Mouse (Mus musculus) liver, embryonic 16.5 days (tissue): ENCODE measurements around the gene Brsk1. TPM values are rescaled to one million over a fixed set of nuclear protein-coding genes. Genes with fewer than 3 reads are reported as not detected.
A peak's percentile ranks its signal among the peaks of the same experiment; 100 is the strongest.

Experiments used
- ATAC-seq: fragments of 200-750 bp; cut with Nextera tagmentation; 2 replicates; pipeline ENCODE4 v1.8.0; 2017; ENCODE audit warnings: low read depth, mild to moderate bottlenecking, moderate number of reproducible peaks, moderate library complexity
- H3K27ac ChIP-seq: fragments of 300-500 bp; sonication (generic); 2 replicates; pipeline ENCODE4 v1.5.1; 2014; ENCODE audit warnings: mild to moderate bottlenecking, low read length
- H3K27me3 ChIP-seq: fragments of 300-500 bp; sonication (generic); 2 replicates; pipeline ENCODE4 v1.6.1; 2014; ENCODE audit warnings: low read depth, low read length, mixed read lengths; ENCODE audit not compliant: control insufficient read depth, insufficient read depth
- H3K36me3 ChIP-seq: fragments of 300-500 bp; sonication (generic); 2 replicates; pipeline ENCODE4 v1.6.1; 2014; ENCODE audit warnings: mild to moderate bottlenecking; ENCODE audit not compliant: control insufficient read depth, insufficient read depth
- H3K4me1 ChIP-seq: fragments of 300-500 bp; sonication (generic); 2 replicates; pipeline ENCODE4 v1.6.1; 2014; ENCODE audit warnings: low read depth, low read length, mixed read lengths; ENCODE audit not compliant: control insufficient read depth
- H3K4me2 ChIP-seq: fragments of 300-500 bp; sonication (generic); 2 replicates; pipeline ENCODE4 v1.6.1; 2014; ENCODE audit warnings: low read depth, low read length, mixed read lengths
- H3K4me3 ChIP-seq: fragments of 300-500 bp; sonication (generic); 2 replicates; pipeline ENCODE4 v1.5.1; 2014; ENCODE audit warnings: low read depth, mild to moderate bottlenecking, low read length
- H3K9ac ChIP-seq: fragments of 300-500 bp; sonication (generic); 2 replicates; pipeline ENCODE4 v1.6.1; 2014; ENCODE audit warnings: low read depth, low read length
- H3K9me3 ChIP-seq: fragments of 300-500 bp; sonication (generic); replicated peaks from 2 replicates; pipeline ENCODE4 v1.6.1; 2016; ENCODE audit warnings: low read length; ENCODE audit not compliant: control insufficient read depth
- WGBS: fragments of 180-500 bp; shearing (Covaris S2); extraction: QIAGEN DNeasy Blood & Tissue Kit; methylation state at CpG from one replicate; pipeline ENCODE4 v1.1.7; 2014; ENCODE audit not compliant: insufficient replicate concordance; 5-methylcytosine and 5-hydroxymethylcytosine counted together
- polyA plus RNA-seq: library from polyadenylated mRNA; unstranded; fragments of >200 nt; fragmentation: Nextera tagmentation; extraction: Ambion mirVana; gene quantifications from 2 replicates; pipeline ENCODE4 v1.2.1, GENCODE M21; 2015

Gene Brsk1
- polyA plus RNA-seq, 1 experiment from 2014 or later: 0.14 TPM

DNA sequence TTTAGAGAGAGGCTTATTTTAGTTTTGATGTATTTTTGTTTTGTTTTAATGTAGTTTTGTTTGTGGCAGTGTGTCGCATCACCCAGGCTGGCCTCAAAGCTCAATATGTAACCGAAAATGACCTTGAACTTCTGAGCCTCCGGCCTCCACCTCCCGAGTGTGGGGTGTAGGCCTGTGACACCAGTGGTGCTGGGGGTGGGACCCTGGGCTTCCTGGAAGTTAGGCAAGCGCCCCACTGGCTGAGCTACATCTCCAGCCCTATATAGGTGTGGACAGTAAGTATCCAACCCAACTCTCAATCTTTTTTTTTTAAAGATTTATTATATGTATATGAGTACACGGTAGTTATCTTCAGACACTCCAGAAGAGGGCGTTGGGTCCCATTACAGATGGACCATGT lies 12.8 kb downstream of the Brsk1 start:
- WGBS: 70% methylated on average over 7 of the region's 7 CpGs
- Histone ChIP-seq H3K4me3 (no peak overlapping the region), H3K9ac (no peak overlapping the region), H3K27ac (no peak overlapping the region), H3K36me3 (no peaks in the 10 kb centered on the region), H3K4me2 (no peak overlapping the region), H3K27me3 (no peaks in the 10 kb centered on the region; the same call in 1 of the 2 replicates), H3K4me1 (no peaks in the 10 kb centered on the region; the same call in 1 of the 2 replicates), H3K9me3 (no peaks in the 10 kb centered on the region)
- no peak for ATAC-seq

DNA sequence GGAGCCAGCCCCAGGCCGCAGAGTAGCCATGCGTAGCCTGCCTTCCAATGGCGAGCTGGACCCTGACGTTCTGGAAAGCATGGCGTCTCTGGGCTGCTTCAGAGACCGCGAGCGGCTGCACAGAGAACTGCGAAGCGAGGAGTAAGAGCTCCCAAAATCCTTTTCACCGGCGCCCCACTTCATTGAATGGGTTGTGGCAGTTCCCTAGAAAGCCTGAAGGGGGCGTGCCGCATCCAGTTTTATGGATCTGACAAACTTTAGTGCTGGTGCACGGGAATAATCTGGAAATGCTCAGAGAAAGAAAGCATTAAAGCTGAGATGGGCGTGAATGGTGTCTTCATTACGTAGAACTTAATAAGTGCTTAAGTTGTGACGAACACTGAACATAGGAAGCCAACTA lies 14.7 kb downstream of the Brsk1 start:
- H3K9me3 ChIP-seq: no peaks in the 10 kb centered on the region
- H3K27ac ChIP-seq: no peak overlapping the region
- no peak overlapping the region for H3K4me2 ChIP-seq
- no peaks in the 10 kb centered on the region; the same call in 1 of the 2 replicates for H3K27me3 ChIP-seq
- no peaks in the 10 kb centered on the region for H3K36me3 ChIP-seq
- peak overlapping the region; percentile 30; the same call in 1 of the 2 replicates for H3K9ac ChIP-seq
- no peaks in the 10 kb centered on the region; the same call in 1 of the 2 replicates for H3K4me1 ChIP-seq
- ATAC-seq: no peak
- H3K4me3 ChIP-seq: no peak overlapping the region
- 34% methylated on average over 18 of the region's 18 CpGs for WGBS

DNA sequence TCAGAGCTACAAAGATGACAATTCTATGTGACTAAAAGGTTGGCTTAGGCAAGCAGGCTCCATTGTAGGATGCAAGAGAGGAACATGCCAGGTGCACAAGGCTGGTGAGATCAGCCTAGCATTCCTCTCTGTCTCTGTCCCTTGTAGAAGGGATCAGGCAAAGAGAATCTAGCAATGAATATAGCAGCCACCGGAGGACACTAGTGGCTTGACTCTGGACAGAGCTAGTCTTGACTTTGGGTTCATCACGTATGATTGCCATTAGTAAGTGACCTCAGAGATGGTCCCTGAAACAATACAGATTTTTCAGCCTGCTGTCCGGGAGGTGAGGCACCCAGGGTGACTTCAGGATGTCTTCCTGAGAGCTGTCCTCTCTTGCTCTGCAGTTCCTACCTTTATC lies 22.2 kb downstream of the Brsk1 start:
- WGBS: 54% methylated on average over 3 of the region's 3 CpGs

DNA sequence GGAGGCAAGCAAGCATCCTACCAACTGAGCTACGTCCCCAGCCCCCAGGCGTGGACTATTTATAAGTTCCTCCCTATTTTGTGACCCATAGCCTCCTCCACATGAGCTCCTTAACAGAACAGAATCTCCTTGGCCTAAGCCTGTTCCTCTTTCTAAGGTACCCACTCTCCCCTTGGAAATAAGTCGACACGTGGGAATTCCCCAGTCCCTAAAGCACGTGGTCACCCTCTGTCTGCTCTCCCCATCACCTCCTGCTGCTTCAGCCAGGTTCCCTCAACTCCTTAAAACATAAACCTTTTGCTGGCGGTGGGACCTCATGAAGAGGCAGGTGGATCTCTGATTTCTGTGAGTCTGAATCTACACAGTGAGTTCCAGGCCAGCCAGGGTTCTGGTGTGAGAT lies 26.6 kb downstream of the Brsk1 start:
- no peak overlapping the region for H3K4me2 ChIP-seq
- H3K36me3 ChIP-seq: no peaks in the 10 kb centered on the region
- H3K9me3 ChIP-seq: no peaks in the 10 kb centered on the region
- no peak overlapping the region for H3K9ac ChIP-seq
- no peak for ATAC-seq
- no peak overlapping the region for H3K4me3 ChIP-seq
- no peaks in the 10 kb centered on the region for H3K4me1 ChIP-seq
- WGBS: 43% methylated on average over 6 of the region's 6 CpGs
- no peaks in the 10 kb centered on the region for H3K27me3 ChIP-seq
- no peak overlapping the region for H3K27ac ChIP-seq

More for the DNA sequence above, 22.2 kb downstream of the Brsk1 start:
- Histone ChIP-seq H3K4me1 (no peaks in the 10 kb centered on the region), H3K9ac (no peak overlapping the region), H3K27ac (no peak overlapping the region), H3K4me3 (no peak overlapping the region), H3K4me2 (no peak overlapping the region), H3K27me3 (no peaks in the 10 kb centered on the region), H3K36me3 (no peaks in the 10 kb centered on the region), H3K9me3 (no peaks in the 10 kb centered on the region)
- no peak for ATAC-seq

DNA sequence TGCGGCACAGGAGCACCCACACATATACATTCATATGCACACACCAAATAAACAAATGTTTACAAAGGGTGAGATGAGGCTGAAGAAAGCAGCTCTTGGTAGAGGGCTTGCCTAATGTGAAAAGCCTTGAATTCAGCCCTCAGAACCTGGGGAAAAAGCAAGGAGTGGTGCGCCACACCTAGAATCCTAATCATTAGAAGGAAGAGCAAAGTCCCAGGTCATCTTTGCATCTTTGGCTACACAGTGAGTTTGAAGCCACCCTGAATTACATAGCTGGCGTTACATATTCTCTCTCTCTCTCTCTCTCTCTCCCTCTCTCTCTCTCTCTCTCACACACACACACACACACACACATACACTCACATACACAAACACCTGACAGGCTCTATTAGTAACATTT lies 28.9 kb downstream of the Brsk1 start:
- WGBS: 75% methylated on average over 3 of the region's 3 CpGs
- Histone ChIP-seq H3K9me3 (no peaks in the 10 kb centered on the region), H3K27me3 (no peaks in the 10 kb centered on the region), H3K36me3 (no peaks in the 10 kb centered on the region), H3K4me3 (no peak overlapping the region), H3K27ac (no peak overlapping the region), H3K4me2 (no peak overlapping the region), H3K9ac (no peak overlapping the region), H3K4me1 (peaks cover 3% of the 10 kb centered on the region; the same call in 1 of the 2 replicates)
- ATAC-seq: no peak

DNA sequence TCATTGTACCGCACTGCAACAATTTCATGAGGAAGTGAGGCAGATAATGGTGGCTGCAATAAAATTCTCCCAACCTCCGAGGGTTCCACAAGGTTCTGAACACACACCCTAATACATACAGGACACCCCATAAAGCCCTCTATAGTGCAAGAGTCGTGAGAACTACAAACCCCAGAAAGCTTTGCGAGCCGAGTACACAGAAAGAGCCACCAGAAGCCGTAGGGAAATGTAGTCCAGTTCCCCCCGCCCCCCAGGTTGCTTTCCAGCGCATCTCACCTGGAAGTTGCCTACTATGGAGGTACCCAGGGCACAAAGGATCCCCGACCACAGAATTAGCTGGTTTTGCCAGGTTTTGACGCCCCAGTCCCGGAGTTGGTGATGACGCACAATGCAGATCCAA lies 33.1 kb downstream of the Brsk1 start:
- no peak for ATAC-seq
- Histone ChIP-seq H3K4me2 (peak overlapping the region; percentile 25), H3K27ac (no peak overlapping the region), H3K9me3 (no peaks in the 10 kb centered on the region), H3K4me3 (peak overlapping the region; percentile 33), H3K27me3 (no peaks in the 10 kb centered on the region), H3K36me3 (no peaks in the 10 kb centered on the region), H3K4me1 (peaks cover 3% of the 10 kb centered on the region; the same call in 1 of the 2 replicates), H3K9ac (no peak overlapping the region)
- WGBS: 25% methylated on average over 12 of the region's 12 CpGs

DNA sequence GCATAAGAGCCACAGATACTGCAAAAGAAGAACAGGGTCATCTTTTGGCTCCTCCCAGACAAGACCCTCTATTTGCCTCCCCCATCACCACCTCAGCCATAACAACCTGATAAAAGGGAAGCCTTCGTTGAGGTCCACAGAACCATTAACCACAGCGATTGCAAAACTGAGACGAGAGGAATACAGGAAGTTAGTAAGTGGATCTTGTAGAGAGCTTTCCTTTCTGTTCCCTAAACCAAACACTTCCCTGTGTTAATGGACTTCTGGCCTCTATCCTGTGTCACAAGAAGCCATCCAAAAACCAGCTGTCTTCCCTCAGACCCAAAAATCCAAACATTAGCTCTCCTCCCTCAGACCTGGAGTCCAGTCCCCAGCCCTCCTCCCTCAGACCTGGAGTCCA lies 34.0 kb downstream of the Brsk1 start:
- 0 out of 2 replicates have a peak, but pooled peaks have one; percentile 19 for ATAC-seq
- peaks cover 3% of the 10 kb centered on the region; the same call in 1 of the 2 replicates for H3K4me1 ChIP-seq
- no peak overlapping the region for H3K9ac ChIP-seq
- H3K36me3 ChIP-seq: no peaks in the 10 kb centered on the region
- H3K4me3 ChIP-seq: peak overlapping the region; percentile 33; the same call in 1 of the 2 replicates
- no peaks in the 10 kb centered on the region for H3K27me3 ChIP-seq
- peak overlapping the region; percentile 25; the same call in 1 of the 2 replicates for H3K4me2 ChIP-seq
- no peaks in the 10 kb centered on the region for H3K9me3 ChIP-seq
- H3K27ac ChIP-seq: peak overlapping the region; percentile 51; the same call in 1 of the 2 replicates
- 6% methylated on average over 3 of the region's 3 CpGs for WGBS

DNA sequence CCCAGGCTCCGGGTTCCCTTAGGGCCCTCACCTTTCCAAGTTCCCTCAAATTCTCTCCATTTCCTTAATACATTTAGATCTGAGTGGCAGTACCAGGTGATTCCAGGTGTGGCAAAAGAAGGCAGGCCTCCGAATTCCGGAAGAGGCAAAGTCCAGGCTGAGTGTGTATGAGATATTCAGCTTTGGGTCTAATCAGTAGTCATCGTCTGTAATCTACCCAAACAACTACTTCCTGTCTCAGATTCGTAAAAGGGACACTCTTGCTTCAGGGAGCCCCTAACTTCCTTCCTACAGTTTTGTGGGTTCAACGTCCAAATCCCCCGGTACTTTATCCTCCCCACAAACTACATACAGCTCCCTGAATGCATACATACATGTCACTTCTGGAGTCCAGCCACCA lies 34.8 kb downstream of the Brsk1 start, which contains the start of gene Tmem150b:
Tmem150b (minus strand) TSS at position 81 of the 400 bp plus-strand sequence.
- ATAC-seq: no peak
- Histone ChIP-seq H3K4me3 (peak within 1 kb of the TSS; percentile 33; the same call in 1 of the 2 replicates), H3K27ac (peak within 1 kb of the TSS; percentile 51; the same call in 1 of the 2 replicates)

DNA sequence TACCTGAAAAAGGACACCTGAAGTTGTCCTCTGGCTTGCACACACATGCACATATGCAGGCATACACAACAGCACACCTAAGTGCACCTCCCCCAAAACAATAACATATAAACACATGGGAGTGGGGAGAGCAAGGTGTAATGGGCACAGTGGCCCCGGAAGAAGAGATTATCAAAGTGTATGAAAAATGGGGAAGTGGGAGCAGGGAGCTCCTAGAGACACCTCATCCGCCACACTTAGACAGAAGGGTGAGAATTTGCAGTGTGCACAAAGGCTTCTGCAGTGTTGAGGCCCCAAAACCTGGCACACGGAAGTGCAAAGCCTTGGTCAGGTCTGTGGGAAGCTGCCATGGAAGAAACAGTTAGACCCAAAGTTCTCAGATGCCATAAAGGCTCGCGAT lies 40.7 kb downstream of the Brsk1 start:
- 55% methylated on average over 5 of the region's 5 CpGs for WGBS
- H3K4me2 ChIP-seq: no peak overlapping the region
- no peak for ATAC-seq

More for the DNA sequence above, 34.8 kb downstream of the Brsk1 start, which contains the start of gene Tmem150b:
- 10% methylated on average over 7 of the region's 7 CpGs for WGBS
- Histone ChIP-seq H3K9ac (no peak within 1 kb of the TSS), H3K36me3 (no peaks in the 10 kb centered on the region), H3K27me3 (no peaks in the 10 kb centered on the region), H3K9me3 (no peaks in the 10 kb centered on the region), H3K4me1 (peaks cover 3% of the 10 kb centered on the region; the same call in 1 of the 2 replicates), H3K4me2 (peak within 1 kb of the TSS; percentile 25; the same call in 1 of the 2 replicates)

More for the DNA sequence above, 40.7 kb downstream of the Brsk1 start:
- Histone ChIP-seq H3K36me3 (no peaks in the 10 kb centered on the region), H3K9ac (no peak overlapping the region), H3K4me1 (peaks cover 14% of the 10 kb centered on the region), H3K27me3 (no peaks in the 10 kb centered on the region), H3K4me3 (no peak overlapping the region), H3K27ac (no peak overlapping the region), H3K9me3 (no peaks in the 10 kb centered on the region)
